Mouse (Mus musculus) hindbrain, embryonic 15.5 days (tissue): ENCODE measurements at regions not wholly inside any gene's neighbourhood (a gene's known extent, or its start where the extent isn't known, plus 50 kb on each side); places are given as distances from the start of the nearest gene placed in this dataset.

Source experiments
- ATAC-seq: fragments of 200-750 bp; cut with Nextera tagmentation; 2 replicates; pipeline ENCODE4 v1.8.0; 2017; ENCODE audit warnings: low read depth, moderate number of reproducible peaks, moderate TSS enrichment; ENCODE audit not compliant: low FRiP score
- H3K27ac ChIP-seq: fragments of 300-500 bp; sonication (generic); replicated peaks from 2 replicates; pipeline ENCODE4 v1.5.1; 2015; ENCODE audit warnings: mild to moderate bottlenecking, inconsistent platforms
- H3K27me3 ChIP-seq: fragments of 300-500 bp; sonication (generic); 2 replicates; pipeline ENCODE4 v1.6.1; 2015; ENCODE audit warnings: control low read depth, inconsistent platforms
- H3K36me3 ChIP-seq: fragments of 300-500 bp; sonication (generic); 2 replicates; pipeline ENCODE4 v1.6.1; 2015; ENCODE audit warnings: control low read depth, inconsistent platforms
- H3K4me1 ChIP-seq: fragments of 300-500 bp; sonication (generic); replicated peaks from 2 replicates; pipeline ENCODE4 v1.6.1; 2015; ENCODE audit warnings: control low read depth, inconsistent platforms
- H3K4me2 ChIP-seq: fragments of 300-500 bp; sonication (generic); 2 replicates; pipeline ENCODE4 v1.6.1; 2015; ENCODE audit warnings: moderate library complexity, mild to moderate bottlenecking, inconsistent platforms
- H3K4me3 ChIP-seq: fragments of 300-500 bp; sonication (generic); 2 replicates; pipeline ENCODE4 v1.5.1; 2015; ENCODE audit warnings: mild to moderate bottlenecking, inconsistent platforms
- H3K9ac ChIP-seq: fragments of 300-500 bp; sonication (generic); 2 replicates; pipeline ENCODE4 v1.6.1; 2015; ENCODE audit warnings: inconsistent platforms
- H3K9me3 ChIP-seq: fragments of 300-500 bp; sonication (generic); 2 replicates; pipeline ENCODE4 v1.6.1; 2016; ENCODE audit warnings: control low read depth, inconsistent platforms
- WGBS: fragments of 180-500 bp; shearing (Covaris S2); methylation state at CpG from one replicate; pipeline ENCODE4 v1.1.7; 2015; 5-methylcytosine and 5-hydroxymethylcytosine counted together

DNA sequence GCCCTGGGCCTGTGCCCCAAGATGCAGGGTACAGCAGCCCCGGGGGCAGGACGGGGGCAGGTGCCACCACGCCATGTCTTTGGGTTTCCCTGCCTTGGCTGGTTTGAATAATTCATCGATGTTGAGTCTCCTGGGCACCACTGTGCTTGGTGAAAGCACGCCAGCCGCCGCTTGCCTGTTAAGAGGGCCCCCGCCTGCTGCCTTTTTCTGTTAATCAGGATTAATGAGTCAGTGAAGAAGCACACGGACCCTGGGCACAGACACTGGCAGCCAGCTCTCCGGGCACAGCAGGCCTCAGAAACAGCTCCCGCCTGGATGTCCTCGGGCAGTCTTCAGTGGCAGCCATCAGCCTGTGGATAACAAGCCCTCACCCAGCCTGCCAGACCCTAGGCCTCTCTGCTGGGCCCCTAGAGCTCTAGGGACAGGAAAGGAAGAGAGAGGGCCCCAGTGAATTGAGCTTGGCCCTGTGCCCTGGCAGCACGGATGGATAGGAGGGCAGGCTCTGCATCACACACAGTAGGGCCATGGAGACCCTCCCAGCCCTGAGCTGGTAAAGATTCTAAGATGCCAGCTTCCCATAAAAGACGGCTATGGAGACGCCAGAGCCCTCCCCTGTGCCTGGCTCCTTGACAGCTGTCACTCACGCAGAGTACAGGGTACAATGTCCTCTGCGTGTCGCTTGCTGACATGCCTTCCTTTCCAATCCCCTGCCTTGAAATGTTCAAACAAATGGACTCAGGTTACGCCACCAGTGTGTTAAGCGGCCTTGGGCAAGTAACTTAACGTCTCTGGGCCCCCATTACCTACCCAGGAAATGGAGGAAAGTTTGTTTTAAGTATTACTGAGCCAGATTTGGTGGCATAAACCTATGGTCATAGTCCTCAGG, 118.4 kb downstream of the Cryba4 start:
- Histone ChIP-seq H3K36me3 (no peaks in the 10 kb centered on the region), H3K27ac (peak overlapping the region; percentile 71), H3K9ac (no peak overlapping the region), H3K4me3 (no peak overlapping the region), H3K9me3 (no peaks in the 10 kb centered on the region), H3K27me3 (0 out of 2 replicates have a peak, but pooled peaks cover 3% of the 10 kb centered on the region), H3K4me2 (no peak overlapping the region), H3K4me1 (peaks cover 30% of the 10 kb centered on the region)
- 22% methylated on average over 21 of the region's 21 CpGs for WGBS
- peak; percentile 90 for ATAC-seq

DNA sequence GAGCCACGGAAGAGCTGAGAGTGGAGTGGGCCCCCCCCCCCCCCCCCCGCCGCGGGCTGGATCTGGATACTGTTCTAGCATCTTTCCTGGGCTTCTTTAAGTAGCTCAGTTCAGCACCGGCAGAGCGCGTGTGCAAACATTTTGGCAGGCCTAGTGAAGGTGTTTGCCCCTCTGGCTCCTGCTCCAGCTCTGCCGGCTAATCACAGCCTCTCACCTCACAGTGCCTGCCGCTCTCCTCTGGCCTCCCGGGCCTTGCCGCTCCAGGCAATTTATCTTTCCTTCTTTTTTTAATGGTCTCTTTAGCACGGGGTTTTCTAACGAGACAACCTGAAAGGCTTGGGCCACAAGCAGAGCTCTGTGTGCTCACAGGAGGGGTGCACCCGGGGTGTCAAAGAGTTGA, 115.7 kb downstream of the Cryba4 start:
- H3K27ac ChIP-seq: no peak overlapping the region
- H3K4me2 ChIP-seq: no peak overlapping the region
- no peaks in the 10 kb centered on the region for H3K36me3 ChIP-seq
- peaks cover 34% of the 10 kb centered on the region for H3K4me1 ChIP-seq
- ATAC-seq: no peak
- H3K4me3 ChIP-seq: no peak overlapping the region
- 34% methylated on average over 12 of the region's 14 CpGs for WGBS
- 0 out of 2 replicates have a peak, but pooled peaks cover 5% of the 10 kb centered on the region for H3K27me3 ChIP-seq
- no peak overlapping the region for H3K9ac ChIP-seq
- no peaks in the 10 kb centered on the region for H3K9me3 ChIP-seq

DNA sequence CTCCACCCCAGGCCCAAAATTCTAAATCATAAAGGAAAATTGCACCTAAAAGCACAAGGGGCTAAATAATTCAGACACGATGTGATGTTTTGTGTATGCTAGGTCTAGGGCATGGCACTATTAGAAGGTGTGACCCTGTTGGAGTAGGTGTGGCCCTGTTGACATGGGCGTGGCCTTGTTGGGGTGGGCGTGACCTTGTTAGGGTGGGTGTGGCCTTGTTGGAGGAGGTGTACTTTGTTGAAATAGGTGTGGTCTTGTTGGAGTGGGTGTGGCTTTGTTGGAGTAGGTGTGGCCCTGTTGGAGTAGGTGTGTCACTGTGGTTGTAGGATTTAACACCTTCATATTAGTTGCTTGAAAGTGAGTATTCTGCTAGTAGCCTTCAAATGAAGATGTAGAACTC, 114.1 kb downstream of the Cryba4 start:
- H3K4me1 ChIP-seq: peaks cover 26% of the 10 kb centered on the region
- no peak for ATAC-seq
- no peaks in the 10 kb centered on the region for H3K36me3 ChIP-seq
- H3K27ac ChIP-seq: no peak overlapping the region
- no peak overlapping the region for H3K9ac ChIP-seq
- no peaks in the 10 kb centered on the region for H3K9me3 ChIP-seq
- H3K27me3 ChIP-seq: 0 out of 2 replicates have a peak, but pooled peaks cover 5% of the 10 kb centered on the region
- H3K4me2 ChIP-seq: no peak overlapping the region
- WGBS: 84% methylated on average over 3 of the region's 3 CpGs
- H3K4me3 ChIP-seq: no peak overlapping the region

DNA sequence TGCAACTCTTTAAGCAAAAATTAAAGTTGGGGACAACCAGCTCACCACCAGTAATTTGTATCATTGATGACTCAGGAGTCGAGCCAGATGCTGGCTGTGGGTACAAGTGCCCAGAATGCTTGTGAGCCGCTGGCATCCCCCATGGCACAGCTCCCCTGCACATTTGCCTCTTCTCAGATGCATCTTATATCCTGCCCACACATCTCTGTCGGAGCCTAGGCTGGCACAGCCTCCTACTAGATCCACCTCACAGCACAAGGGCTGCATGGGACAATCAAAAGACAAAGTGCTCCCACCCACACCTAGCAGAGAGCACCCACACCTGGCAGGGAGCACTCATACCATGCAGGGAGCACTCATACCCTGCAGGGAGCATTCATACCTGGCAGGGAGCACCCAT, 109.6 kb downstream of the Cryba4 start:
- H3K36me3 ChIP-seq: no peaks in the 10 kb centered on the region
- H3K27me3 ChIP-seq: 0 out of 2 replicates have a peak, but pooled peaks cover 5% of the 10 kb centered on the region
- H3K9ac ChIP-seq: no peak overlapping the region
- 79% methylated on average over 3 of the region's 3 CpGs for WGBS
- no peaks in the 10 kb centered on the region for H3K9me3 ChIP-seq
- no peak for ATAC-seq
- H3K4me2 ChIP-seq: no peak overlapping the region
- H3K27ac ChIP-seq: no peak overlapping the region
- H3K4me1 ChIP-seq: 0 out of 2 replicates have a peak, but pooled peaks cover 5% of the 10 kb centered on the region
- H3K4me3 ChIP-seq: no peak overlapping the region

DNA sequence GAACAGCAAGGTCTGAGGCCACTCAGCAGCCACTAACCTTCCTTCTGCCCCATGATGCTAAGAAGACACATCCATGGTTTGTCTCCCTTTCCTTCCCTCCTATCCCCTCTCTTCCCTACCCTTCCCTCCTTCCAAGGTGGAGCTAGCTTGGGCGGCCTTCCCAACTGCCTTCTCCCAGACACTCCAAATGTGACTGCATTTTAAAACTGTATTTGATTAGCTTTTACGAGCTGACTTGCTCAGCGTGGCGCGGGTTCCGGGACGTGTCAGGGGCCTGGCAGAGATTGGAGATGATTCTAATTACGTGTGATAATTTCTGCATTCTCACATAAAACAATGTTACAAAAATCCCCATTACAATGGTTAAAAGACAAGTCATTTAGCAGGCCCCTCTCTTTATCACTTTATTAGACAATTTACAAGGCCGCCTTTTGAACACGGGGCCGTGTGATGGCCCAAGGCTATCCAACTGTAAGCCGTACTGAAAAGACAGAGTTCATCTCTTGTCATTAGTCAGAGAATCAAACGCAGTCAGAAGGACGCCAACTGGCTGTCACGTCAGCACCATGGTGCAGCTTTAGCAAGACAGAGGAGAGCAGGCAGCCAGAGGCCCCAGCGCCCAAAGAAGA, 108.2 kb downstream of the Cryba4 start:
- H3K36me3 ChIP-seq: no peaks in the 10 kb centered on the region
- H3K4me2 ChIP-seq: no peak overlapping the region
- ATAC-seq: no peak
- H3K4me3 ChIP-seq: no peak overlapping the region
- 76% methylated on average over 16 of the region's 16 CpGs for WGBS
- H3K4me1 ChIP-seq: 0 out of 2 replicates have a peak, but pooled peaks cover 5% of the 10 kb centered on the region
- H3K9ac ChIP-seq: no peak overlapping the region
- H3K27ac ChIP-seq: no peak overlapping the region
- no peaks in the 10 kb centered on the region for H3K27me3 ChIP-seq
- no peaks in the 10 kb centered on the region for H3K9me3 ChIP-seq

DNA sequence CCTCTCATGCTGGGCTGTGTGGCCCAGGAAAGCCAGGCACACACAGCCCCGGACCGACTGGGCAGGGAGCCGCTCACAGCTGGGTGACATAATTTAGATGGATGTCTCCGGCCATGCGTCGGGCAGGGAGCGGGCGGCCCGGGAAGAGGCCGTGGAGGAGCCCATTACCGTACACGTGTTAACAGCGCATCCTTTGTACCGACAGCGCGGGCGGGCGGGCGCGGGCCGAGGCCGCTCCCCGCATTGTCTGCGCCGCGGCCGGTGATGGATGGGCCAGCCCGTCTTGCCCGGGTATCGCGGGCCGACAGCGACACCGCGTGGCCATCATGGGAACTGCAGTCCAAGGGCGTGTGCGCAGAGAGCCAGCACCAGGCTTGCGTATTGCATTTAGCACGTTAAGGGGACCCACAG, 98.6 kb downstream of the Cryba4 start:
- H3K27me3 ChIP-seq: peaks cover 3% of the 10 kb centered on the region; the same call in 1 of the 2 replicates
- peak overlapping the region; percentile 39 for H3K4me3 ChIP-seq
- no peaks in the 10 kb centered on the region for H3K9me3 ChIP-seq
- WGBS: under 1% methylated on average over 39 of the region's 39 CpGs
- H3K4me2 ChIP-seq: peak overlapping the region; percentile 77
- ATAC-seq: peak; percentile 91
- peaks cover 5% of the 10 kb centered on the region for H3K4me1 ChIP-seq
- H3K9ac ChIP-seq: peak overlapping the region; percentile 36; the same call in 1 of the 2 replicates
- H3K36me3 ChIP-seq: no peaks in the 10 kb centered on the region
- H3K27ac ChIP-seq: peak overlapping the region; percentile 51

DNA sequence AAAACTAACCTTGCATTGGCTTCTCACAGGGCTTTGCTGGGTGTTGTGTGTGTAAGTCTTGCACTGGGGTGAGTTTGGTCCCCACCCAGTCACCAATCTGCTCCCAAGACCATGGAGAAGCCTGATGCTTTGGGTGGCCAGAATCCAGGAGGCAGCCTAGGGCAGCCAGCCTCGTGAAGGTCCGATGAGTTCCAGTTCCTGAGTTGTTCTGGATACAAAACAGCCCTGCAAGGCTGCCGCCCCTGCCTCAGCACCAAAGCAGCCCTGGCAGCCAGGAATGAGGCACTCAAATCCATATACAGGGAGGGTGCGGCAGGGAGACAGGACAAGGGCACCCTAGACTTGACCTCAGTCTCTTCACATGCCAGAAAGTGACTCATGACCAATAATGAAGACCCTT, 97.7 kb downstream of the Cryba4 start:
- Histone ChIP-seq H3K27me3 (peaks cover 3% of the 10 kb centered on the region; the same call in 1 of the 2 replicates), H3K9ac (no peak overlapping the region)

DNA sequence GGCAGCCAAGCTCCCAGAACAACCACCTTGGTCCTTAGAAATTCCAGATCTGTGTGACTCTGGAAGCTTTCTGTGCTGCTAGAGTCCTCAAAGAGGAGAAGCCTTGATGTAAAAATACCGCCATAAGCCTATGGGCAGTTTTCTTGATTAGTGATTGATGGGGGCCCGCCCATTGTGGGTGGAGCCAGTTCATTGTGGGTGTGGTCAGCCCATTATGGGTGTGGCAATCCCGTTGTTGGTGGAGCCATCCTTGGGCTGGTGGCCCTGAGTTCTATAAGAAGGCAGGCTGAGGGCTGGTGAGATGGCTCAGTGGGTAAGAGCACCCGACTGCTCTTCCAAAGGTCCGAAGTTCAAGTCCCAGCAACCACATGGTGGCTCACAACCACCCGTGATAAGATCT, 97.3 kb downstream of the Cryba4 start:
- Histone ChIP-seq H3K9ac (no peak overlapping the region), H3K27me3 (peaks cover 3% of the 10 kb centered on the region; the same call in 1 of the 2 replicates), H3K4me2 (no peak overlapping the region), H3K27ac (no peak overlapping the region), H3K4me3 (no peak overlapping the region), H3K9me3 (no peaks in the 10 kb centered on the region), H3K36me3 (no peaks in the 10 kb centered on the region), H3K4me1 (peaks cover 5% of the 10 kb centered on the region)
- ATAC-seq: no peak
- WGBS: 77% methylated on average over 6 of the region's 6 CpGs

More for the DNA sequence above, 97.7 kb downstream of the Cryba4 start:
- no peak overlapping the region for H3K4me3 ChIP-seq
- WGBS: 69% methylated on average over 4 of the region's 4 CpGs
- H3K27ac ChIP-seq: no peak overlapping the region
- ATAC-seq: no peak
- H3K4me2 ChIP-seq: no peak overlapping the region
- H3K36me3 ChIP-seq: no peaks in the 10 kb centered on the region
- H3K9me3 ChIP-seq: no peaks in the 10 kb centered on the region
- peaks cover 5% of the 10 kb centered on the region for H3K4me1 ChIP-seq

DNA sequence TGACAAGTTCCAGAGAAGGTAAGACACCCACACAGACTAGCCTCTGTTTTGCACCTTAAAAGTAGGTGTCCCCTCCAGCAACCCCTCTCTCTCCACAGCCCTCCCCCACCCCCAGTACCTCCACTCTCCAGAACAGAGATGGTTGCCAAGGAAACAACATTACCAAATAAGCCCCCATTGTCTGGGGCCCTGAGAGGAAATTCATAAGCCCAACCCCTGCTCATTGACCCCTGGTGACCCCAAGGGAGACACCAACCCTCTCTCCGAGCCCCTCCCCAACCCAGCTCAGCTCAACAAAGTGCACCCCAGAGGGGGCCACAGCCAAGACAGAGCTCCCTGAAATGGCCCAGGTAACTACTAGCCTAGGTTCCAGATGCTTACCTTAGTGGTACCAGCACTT, 96.3 kb downstream of the Cryba4 start:
- no peak overlapping the region for H3K9ac ChIP-seq
- H3K9me3 ChIP-seq: no peaks in the 10 kb centered on the region
- peaks cover 3% of the 10 kb centered on the region; the same call in 1 of the 2 replicates for H3K27me3 ChIP-seq
- H3K4me1 ChIP-seq: peaks cover 5% of the 10 kb centered on the region
- H3K4me3 ChIP-seq: no peak overlapping the region
- no peak overlapping the region for H3K4me2 ChIP-seq
- H3K36me3 ChIP-seq: no peaks in the 10 kb centered on the region
- WGBS: 31% methylated on average over 1 of the region's 1 CpGs
- no peak for ATAC-seq
- no peak overlapping the region for H3K27ac ChIP-seq

DNA sequence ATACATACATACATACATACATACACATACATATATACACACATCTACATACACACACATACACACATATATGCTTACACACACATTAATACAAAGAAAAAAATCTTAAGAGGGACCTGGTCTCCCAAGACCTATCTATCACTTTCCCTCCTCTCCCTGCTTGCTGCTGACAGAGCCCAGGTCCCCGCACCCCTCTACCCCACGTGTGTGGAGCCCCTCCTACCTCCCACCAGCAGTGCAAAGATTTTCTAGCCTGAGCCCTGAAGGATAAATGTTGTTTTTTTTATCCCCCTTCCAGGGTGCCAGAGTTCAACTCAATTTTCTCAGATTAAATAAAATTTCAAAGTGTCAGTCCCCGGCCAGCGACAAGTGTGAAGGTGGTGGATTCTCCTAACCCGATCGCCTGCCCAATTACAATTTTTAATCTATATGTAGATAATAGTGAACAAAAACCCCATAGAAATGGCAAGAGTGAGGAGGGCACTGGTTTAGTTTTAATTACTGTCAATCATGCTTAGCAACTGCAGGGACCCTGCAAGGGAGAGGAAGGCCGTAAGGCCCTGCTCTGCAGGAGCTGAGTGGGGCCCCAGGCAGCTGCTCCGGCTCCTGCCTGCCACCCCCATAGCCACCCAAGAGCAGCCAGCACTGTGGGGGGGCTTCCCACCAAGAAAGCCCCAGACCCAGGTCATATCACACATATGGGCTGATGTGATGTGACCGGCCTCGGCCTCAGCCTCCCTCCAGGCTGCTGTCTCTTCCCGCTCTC, 85.7 kb downstream of the Cryba4 start:
- Histone ChIP-seq H3K9me3 (no peaks in the 10 kb centered on the region), H3K4me3 (no peak overlapping the region), H3K27ac (no peak overlapping the region), H3K36me3 (no peaks in the 10 kb centered on the region), H3K4me1 (peaks cover 9% of the 10 kb centered on the region; the same call in 1 of the 2 replicates), H3K27me3 (no peaks in the 10 kb centered on the region; the same call in 1 of the 2 replicates), H3K9ac (no peak overlapping the region), H3K4me2 (no peak overlapping the region)
- 43% methylated on average over 11 of the region's 11 CpGs for WGBS
- no peak for ATAC-seq

DNA sequence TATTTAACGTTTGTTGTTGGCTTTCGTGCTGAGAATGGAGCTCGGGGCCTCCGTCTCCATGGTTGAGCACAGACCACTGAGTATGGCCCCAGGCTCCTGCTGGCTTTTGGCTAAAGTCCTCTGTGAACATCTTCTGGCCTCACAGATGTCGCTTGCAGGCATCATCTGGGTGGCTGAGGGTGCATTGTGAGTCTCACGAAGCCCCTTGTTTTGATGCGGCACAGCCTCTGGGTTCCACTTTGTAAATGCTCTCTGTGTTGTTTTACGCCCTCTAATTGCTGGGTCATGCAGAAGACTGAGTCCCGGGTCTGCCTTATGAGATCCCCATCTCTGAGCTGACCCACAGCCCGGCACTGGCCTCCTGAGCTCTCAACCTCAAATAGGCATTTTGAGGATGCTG, 84.5 kb downstream of the Cryba4 start:
- Histone ChIP-seq H3K9ac (no peak overlapping the region), H3K9me3 (no peaks in the 10 kb centered on the region), H3K4me3 (no peak overlapping the region), H3K27ac (no peak overlapping the region), H3K4me1 (peaks cover 9% of the 10 kb centered on the region; the same call in 1 of the 2 replicates), H3K27me3 (no peaks in the 10 kb centered on the region), H3K4me2 (no peak overlapping the region), H3K36me3 (no peaks in the 10 kb centered on the region)
- WGBS: 35% methylated on average over 10 of the region's 10 CpGs
- no peak for ATAC-seq
